Mouse (Mus musculus) limb, embryonic 14.5 days (tissue): ENCODE measurements at regions not wholly inside any gene's neighbourhood (a gene's known extent, or its start where the extent isn't known, plus 50 kb on each side); places are given as distances from the start of the nearest gene placed in this dataset.
"Not testable (repeated sequence)": the region's sequence is repeated elsewhere in the genome, so short reads cannot be mapped to it uniquely, and the experiment has no call there.

ENCODE experiments used
- ATAC-seq: fragments of 200-750 bp; cut with Nextera tagmentation; 2 replicates; pipeline ENCODE4 v1.8.0; 2017; ENCODE audit warnings: low read depth, moderate number of reproducible peaks, moderate TSS enrichment; ENCODE audit not compliant: low FRiP score
- DNase-seq: peaks from one replicate; pipeline ENCODE4 v3.0.0-alpha.2; 2015; ENCODE audit warnings: low spot score
- H3K27ac ChIP-seq: fragments of 300-500 bp; sonication (generic); replicated peaks from 2 replicates; pipeline ENCODE4 v1.5.1; 2014; ENCODE audit warnings: low read depth, mild to moderate bottlenecking, low read length, moderate library complexity, mixed read lengths
- H3K27me3 ChIP-seq: fragments of 300-500 bp; sonication (generic); 2 replicates; pipeline ENCODE4 v1.6.1; 2014; ENCODE audit warnings: low read length, mixed read lengths; ENCODE audit not compliant: control insufficient read depth, insufficient read depth
- H3K36me3 ChIP-seq: fragments of 300-500 bp; sonication (generic); 2 replicates; pipeline ENCODE4 v1.6.1; 2014; ENCODE audit warnings: mild to moderate bottlenecking, low read length, moderate library complexity, mixed read lengths; ENCODE audit not compliant: control insufficient read depth, insufficient read depth
- H3K4me1 ChIP-seq: fragments of 300-500 bp; sonication (generic); 2 replicates; pipeline ENCODE4 v1.6.1; 2014; ENCODE audit warnings: antibody characterized with exemption, low read length, mixed read lengths; ENCODE audit not compliant: control insufficient read depth, insufficient read depth
- H3K4me2 ChIP-seq: fragments of 300-500 bp; sonication (generic); replicated peaks from 2 replicates; pipeline ENCODE4 v1.6.1; 2014; ENCODE audit warnings: low read depth, mild to moderate bottlenecking, low read length, moderate library complexity; ENCODE audit not compliant: severe bottlenecking
- H3K4me3 ChIP-seq: fragments of 300-500 bp; sonication (generic); replicated peaks from 2 replicates; pipeline ENCODE4 v1.5.1; 2014; ENCODE audit warnings: low read length
- H3K9ac ChIP-seq: fragments of 300-500 bp; sonication (generic); 2 replicates; pipeline ENCODE4 v1.6.1; 2014; ENCODE audit warnings: mild to moderate bottlenecking, low read depth, low read length, moderate library complexity; ENCODE audit not compliant: severe bottlenecking
- H3K9me3 ChIP-seq: fragments of 300-500 bp; sonication (generic); 2 replicates; pipeline ENCODE4 v1.6.1; 2016; ENCODE audit warnings: low read length; ENCODE audit not compliant: control insufficient read depth
- POLR2A ChIP-seq: fragments of 200-500 bp; IDR thresholded peaks from 2 replicates; pipeline ENCODE4 v1.8.0; 2012; ENCODE audit warnings: inconsistent platforms, mild to moderate bottlenecking, moderate library complexity, borderline replicate concordance; ENCODE audit not compliant: insufficient read depth, insufficient read length; ENCODE audit errors: extremely low read depth
- WGBS: fragments of 180-500 bp; shearing (Covaris S2); extraction: QIAGEN DNeasy Blood & Tissue Kit; methylation state at CpG from one replicate; pipeline ENCODE4 v1.1.7; 2014; 5-methylcytosine and 5-hydroxymethylcytosine counted together

DNA sequence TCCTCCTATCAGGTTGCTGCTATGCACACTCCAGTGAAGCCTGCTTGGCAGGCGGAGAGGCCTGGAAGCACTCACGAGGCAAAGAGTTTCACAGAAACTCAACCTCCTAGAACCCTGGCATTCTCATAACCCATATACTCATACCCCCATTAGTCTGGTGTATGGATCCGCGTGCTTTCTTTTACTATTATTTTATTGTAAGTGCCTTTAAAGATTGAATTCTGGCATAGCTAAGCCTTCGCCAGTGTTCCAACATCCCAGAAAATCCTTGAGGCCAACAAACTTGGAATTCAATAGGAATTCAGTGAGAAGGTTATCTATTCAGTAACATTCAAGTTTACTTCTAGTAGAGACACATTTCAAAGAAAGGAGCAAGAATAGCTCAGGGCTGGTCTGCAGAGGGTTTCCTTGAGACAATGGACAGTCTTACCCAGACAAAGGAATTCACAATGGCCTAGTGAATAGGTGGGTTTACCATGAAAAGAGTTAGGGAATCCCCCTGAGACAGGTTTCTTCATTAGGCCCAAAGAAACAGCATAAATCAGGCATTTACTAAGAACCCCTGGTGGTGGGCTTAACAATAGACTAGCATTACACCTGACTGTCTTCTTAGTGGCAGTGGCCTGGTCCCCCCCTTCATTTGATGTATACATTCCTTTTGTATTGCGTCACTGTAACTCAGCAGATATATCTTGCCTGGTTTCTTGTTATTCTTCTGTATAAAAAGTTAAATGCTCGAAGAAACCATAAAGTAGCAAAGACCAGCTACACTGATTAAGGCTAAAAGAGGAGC, 80.8 kb upstream of the Gm15446 start:
- H3K4me2 ChIP-seq, H3K9me3 ChIP-seq, H3K4me1 ChIP-seq, DNase-seq, H3K4me3 ChIP-seq, H3K27ac ChIP-seq, H3K9ac ChIP-seq, H3K36me3 ChIP-seq, H3K27me3 ChIP-seq, ATAC-seq: not testable (repeated sequence)
- 85% methylated on average over 7 of the region's 7 CpGs for WGBS

GRCm38 (mm10) chr5:109844236-109844635, 79.0 kb upstream of the Gm15446 start:
- peak overlapping the region; percentile 56; the same call in 1 of the 2 replicates for H3K4me2 ChIP-seq
- DNase-seq, H3K4me1 ChIP-seq, H3K27ac ChIP-seq, H3K9me3 ChIP-seq, H3K36me3 ChIP-seq, H3K27me3 ChIP-seq, H3K9ac ChIP-seq, ATAC-seq: not testable (repeated sequence)
- 87% methylated on average over 2 of the region's 2 CpGs for WGBS
- H3K4me3 ChIP-seq: peak overlapping the region; percentile 39

GRCm38 (mm10) chr5:109844753-109845186, 78.4 kb upstream of the Gm15446 start:
- H3K9me3 ChIP-seq: no peaks in the 10 kb centered on the region
- H3K27ac ChIP-seq: no peak overlapping the region
- H3K27me3 ChIP-seq: no peaks in the 10 kb centered on the region
- DNase-seq (peak; percentile 70), ATAC-seq (peak; percentile 50)
- peak overlapping the region; percentile 39 for H3K4me3 ChIP-seq
- H3K4me1 ChIP-seq: no peaks in the 10 kb centered on the region
- H3K9ac ChIP-seq: peak overlapping the region; percentile 62
- H3K36me3 ChIP-seq: no peaks in the 10 kb centered on the region
- H3K4me2 ChIP-seq: peak overlapping the region; percentile 56
- 8% methylated on average over 15 of the region's 15 CpGs for WGBS
- TF ChIP-seq POLR2A: no peak

GRCm38 (mm10) chr5:109851225-109851624, 72.0 kb upstream of the Gm15446 start:
- not testable (repeated sequence) for H3K4me2 ChIP-seq, H3K4me3 ChIP-seq, H3K4me1 ChIP-seq, DNase-seq, H3K36me3 ChIP-seq, H3K9me3 ChIP-seq, H3K27ac ChIP-seq, ATAC-seq, H3K9ac ChIP-seq, H3K27me3 ChIP-seq

GRCm38 (mm10) chr5:109860402-109860801, 62.8 kb upstream of the Gm15446 start:
- Histone ChIP-seq H3K4me3 (no peak overlapping the region), H3K27ac (no peak overlapping the region), H3K4me2 (no peak overlapping the region), H3K36me3 (no peaks in the 10 kb centered on the region), H3K9ac (no peak overlapping the region), H3K9me3 (no peaks in the 10 kb centered on the region), H3K4me1 (no peaks in the 10 kb centered on the region), H3K27me3 (no peaks in the 10 kb centered on the region)
- 83% methylated on average over 4 of the region's 4 CpGs for WGBS
- ATAC-seq (no peak), DNase-seq (no peak)
- TF ChIP-seq POLR2A: no peak

DNA sequence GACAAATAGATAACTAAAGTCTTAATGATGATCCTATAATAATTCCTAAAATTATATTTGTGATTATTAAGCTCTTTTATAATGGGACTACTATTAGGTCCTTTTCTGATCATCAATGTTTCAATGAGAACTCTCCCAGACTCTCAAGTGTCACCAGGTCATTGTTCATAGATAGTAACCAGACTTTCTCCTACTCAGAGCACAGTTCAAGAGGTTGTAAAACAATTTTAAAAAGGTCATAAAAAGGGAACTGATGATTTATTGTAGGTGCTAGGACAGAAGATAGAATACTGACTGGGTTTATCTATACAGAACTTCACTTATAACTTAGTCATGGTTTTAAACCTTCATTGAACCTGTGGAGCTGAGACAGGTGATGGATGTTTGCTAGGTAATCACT, 58.7 kb upstream of the Gm15446 start:
- not testable (repeated sequence) for ATAC-seq, H3K9me3 ChIP-seq, H3K27ac ChIP-seq, H3K36me3 ChIP-seq, H3K9ac ChIP-seq, H3K4me3 ChIP-seq, H3K4me1 ChIP-seq, H3K4me2 ChIP-seq, DNase-seq, H3K27me3 ChIP-seq
